Mouse (Mus musculus) MEL (cell line): ENCODE results near the gene Gm609. TPM values are rescaled to one million over a fixed set of nuclear protein-coding genes. Genes with fewer than 3 reads are reported as not detected.

Source experiments
- DNase-seq: peaks from one replicate; pipeline ENCODE4 v3.0.0; 2011; ENCODE audit warnings: low read depth, low spot score
- H3K27ac ChIP-seq: 2 replicates; pipeline ENCODE4 v1.5.1; 2012; ENCODE audit warnings: low read depth, mild to moderate bottlenecking, control low read depth, low read length, moderate library complexity; ENCODE audit not compliant: control insufficient read depth
- H3K27me3 ChIP-seq, 2 experiments: fragments of 150-350 bp in 1 of 2; sonication (generic) in 1 of 2; 2 replicates each; pipeline ENCODE4 v1.6.1; 2012; ENCODE audit warnings: low read length in 2 of 2, mild to moderate bottlenecking in 2 of 2, improper control_type of control experiment in 1 of 2, moderate library complexity in 1 of 2; ENCODE audit not compliant: insufficient read depth in 2 of 2, control insufficient read depth in 1 of 2
- H3K36me3 ChIP-seq, 2 experiments: 2 replicates each; pipeline ENCODE4 v1.6.1; 2012 to 2014; ENCODE audit warnings: low read length in 2 of 2, improper control_type of control experiment in 1 of 2, inconsistent platforms in 1 of 2, mild to moderate bottlenecking in 1 of 2; ENCODE audit not compliant: insufficient read depth in 2 of 2, control insufficient read depth in 1 of 2
- H3K4me1 ChIP-seq, 2 experiments: fragments of 150-350 bp in 1 of 2; sonication (generic) in 1 of 2; 2 replicates each; pipeline ENCODE4 v1.6.1; 2012; ENCODE audit warnings: low read length in 2 of 2, improper control_type of control experiment in 1 of 2, mild to moderate bottlenecking in 1 of 2; ENCODE audit not compliant: insufficient read depth in 2 of 2, control insufficient read depth in 1 of 2
- H3K4me3 ChIP-seq, 2 experiments: fragments of 150-350 bp in 1 of 2; sonication (generic) in 1 of 2; 2 replicates each; pipeline ENCODE4 v1.5.1; 2012; ENCODE audit warnings: low read depth in 2 of 2, low read length in 2 of 2, mild to moderate bottlenecking in 2 of 2, moderate library complexity in 2 of 2, control low read depth in 1 of 2, improper control_type of control experiment in 1 of 2; ENCODE audit not compliant: control insufficient read depth in 1 of 2, insufficient read depth in 1 of 2
- H3K79me2 ChIP-seq: 2 replicates; pipeline ENCODE4 v1.6.1; 2012; ENCODE audit warnings: mild to moderate bottlenecking, low read length, moderate library complexity; ENCODE audit not compliant: control insufficient read depth, poor library complexity, insufficient read depth
- H3K9ac ChIP-seq: 2 replicates; pipeline ENCODE4 v1.6.1; 2012; ENCODE audit warnings: low read depth, mild to moderate bottlenecking, control low read depth, low read length, moderate library complexity; ENCODE audit not compliant: control insufficient read depth, poor library complexity, severe bottlenecking
- H3K9me3 ChIP-seq: fragments of 150-350 bp; sonication (generic); replicated peaks from 2 replicates; pipeline ENCODE4 v1.6.1; 2012; ENCODE audit warnings: mild to moderate bottlenecking, low read length, improper control_type of control experiment, moderate library complexity; ENCODE audit not compliant: insufficient read depth
- BHLHE40 ChIP-seq: IDR thresholded peaks from 2 replicates; pipeline ENCODE4 v1.6.1; 2012; ENCODE audit warnings: low read depth, mild to moderate bottlenecking, inconsistent platforms, low read length, improper control_type of control experiment, borderline replicate concordance
- CHD1 ChIP-seq: IDR thresholded peaks from 2 replicates; pipeline ENCODE4 v1.6.1; 2012; ENCODE audit warnings: low read depth, mild to moderate bottlenecking, inconsistent platforms, low read length, improper control_type of control experiment
- CHD2 ChIP-seq: IDR thresholded peaks from 2 replicates; pipeline ENCODE4 v1.6.1; 2011; ENCODE audit warnings: low read length, improper control_type of control experiment
- CTCF ChIP-seq, 3 experiments: IDR thresholded peaks in 2 of 3; conservative IDR thresholded peaks in 1 of 3; 2 replicates each; pipeline ENCODE4 v1.5.1; 2011 to 2012; ENCODE audit warnings: low read length in 3 of 3, low read depth in 2 of 3, mild to moderate bottlenecking in 2 of 3, improper control_type of control experiment in 1 of 3, inconsistent platforms in 1 of 3, mixed read lengths in 1 of 3, moderate library complexity in 1 of 3; ENCODE audit not compliant: control insufficient read depth in 1 of 3, insufficient read depth in 1 of 3, poor library complexity in 1 of 3, severe bottlenecking in 1 of 3
- ELF1 ChIP-seq: IDR thresholded peaks from 2 replicates; pipeline ENCODE4 v1.6.1; 2014; ENCODE audit warnings: low read depth, mild to moderate bottlenecking, inconsistent platforms, low read length, improper control_type of control experiment, moderate library complexity
- EP300 ChIP-seq, 2 experiments: IDR thresholded peaks; 2 replicates each; pipeline ENCODE4 v1.6.1; 2011; ENCODE audit warnings: improper control_type of control experiment in 2 of 2, low read length in 2 of 2, low read depth in 1 of 2, mild to moderate bottlenecking in 1 of 2
- GATA1 ChIP-seq: IDR thresholded peaks from 2 replicates; pipeline ENCODE4 v1.6.1; 2011; ENCODE audit warnings: low read depth, low read length, improper control_type of control experiment
- HCFC1 ChIP-seq: IDR thresholded peaks from 2 replicates; pipeline ENCODE4 v1.6.1; 2012; ENCODE audit warnings: low read depth, mild to moderate bottlenecking, inconsistent platforms, low read length, improper control_type of control experiment, moderate library complexity
- JUND ChIP-seq: IDR thresholded peaks from 2 replicates; pipeline ENCODE4 v1.6.1; 2011; ENCODE audit warnings: low read depth, mild to moderate bottlenecking, improper control_type of control experiment, low read length
- MAFK ChIP-seq: IDR thresholded peaks from 2 replicates; pipeline ENCODE4 v1.6.1; 2011; ENCODE audit warnings: low read depth, mild to moderate bottlenecking, low read length, improper control_type of control experiment, borderline replicate concordance
- MAZ ChIP-seq: IDR thresholded peaks from 2 replicates; pipeline ENCODE4 v1.6.1; 2012; ENCODE audit warnings: low read depth, mild to moderate bottlenecking, inconsistent platforms, low read length, improper control_type of control experiment
- MXI1 ChIP-seq: IDR thresholded peaks from 2 replicates; pipeline ENCODE4 v1.6.1; 2011; ENCODE audit warnings: mild to moderate bottlenecking, low read depth, low read length, improper control_type of control experiment
- MYB ChIP-seq: IDR thresholded peaks from 2 replicates; pipeline ENCODE4 v1.6.1; 2011; ENCODE audit warnings: mild to moderate bottlenecking, low read depth, low read length, improper control_type of control experiment
- MYC ChIP-seq: IDR thresholded peaks from 2 replicates; pipeline ENCODE4 v1.6.1; 2011; ENCODE audit warnings: low read depth, mild to moderate bottlenecking, low read length, improper control_type of control experiment, moderate library complexity
- NELFE ChIP-seq: IDR thresholded peaks from 2 replicates; pipeline ENCODE4 v1.6.1; 2011; ENCODE audit warnings: low read depth, low read length, improper control_type of control experiment
- NRF1 ChIP-seq: IDR thresholded peaks from 2 replicates; pipeline ENCODE4 v1.6.1; 2014; ENCODE audit warnings: low read depth, mild to moderate bottlenecking, inconsistent platforms, low read length, improper control_type of control experiment, moderate library complexity; ENCODE audit not compliant: poor library complexity, insufficient read depth, severe bottlenecking
- POLR2A ChIP-seq, 2 experiments: IDR thresholded peaks; 2 replicates each; pipeline ENCODE4 v1.6.1; 2011 to 2012; ENCODE audit warnings: low read length in 2 of 2, mild to moderate bottlenecking in 2 of 2, control low read depth in 1 of 2, improper control_type of control experiment in 1 of 2, low read depth in 1 of 2, moderate library complexity in 1 of 2; ENCODE audit not compliant: control insufficient read depth in 1 of 2, insufficient read depth in 1 of 2, poor library complexity in 1 of 2
- POLR2AphosphoS5 ChIP-seq: IDR thresholded peaks from 2 replicates; pipeline ENCODE4 v1.6.1; 2012; ENCODE audit warnings: low read depth, borderline replicate concordance, mild to moderate bottlenecking, inconsistent platforms, low read length, moderate library complexity, mixed read lengths
- RCOR1 ChIP-seq: IDR thresholded peaks from 2 replicates; pipeline ENCODE4 v1.6.1; 2012; ENCODE audit warnings: low read depth, mild to moderate bottlenecking, inconsistent platforms, low read length, improper control_type of control experiment
- SIN3A ChIP-seq: IDR thresholded peaks from 2 replicates; pipeline ENCODE4 v1.6.1; 2012; ENCODE audit warnings: low read length, improper control_type of control experiment, inconsistent platforms
- USF2 ChIP-seq, 2 experiments: IDR thresholded peaks; 2 replicates each; pipeline ENCODE4 v1.6.1; 2011 to 2012; ENCODE audit warnings: improper control_type of control experiment in 2 of 2, low read length in 2 of 2, borderline replicate concordance in 1 of 2, inconsistent platforms in 1 of 2, low read depth in 1 of 2, mild to moderate bottlenecking in 1 of 2; ENCODE audit not compliant: insufficient read depth in 1 of 2
- ZC3H11A ChIP-seq: IDR thresholded peaks from 2 replicates; pipeline ENCODE4 v1.6.1; 2012; ENCODE audit warnings: low read depth, mild to moderate bottlenecking, inconsistent platforms, low read length, improper control_type of control experiment
- ZMIZ1 ChIP-seq: IDR thresholded peaks from 2 replicates; pipeline ENCODE4 v1.6.1; 2012; ENCODE audit warnings: low read depth, mild to moderate bottlenecking, inconsistent platforms, low read length, improper control_type of control experiment, moderate library complexity
- ZNF384 ChIP-seq: IDR thresholded peaks from 2 replicates; pipeline ENCODE4 v1.6.1; 2012; ENCODE audit warnings: low read depth, mild to moderate bottlenecking, inconsistent platforms, low read length, improper control_type of control experiment
- polyA plus RNA-seq, 2 experiments: library from polyadenylated mRNA; stranded (reverse) in 1 of 2; unstranded in 1 of 2; fragments of >175 nt in 1 of 2; fragments of >200 nt in 1 of 2; gene quantifications; 2 replicates each; pipeline versions ENCODE4 v1.2.1 to v1.2.4; 2012; ENCODE audit warnings: low replicate concordance in 2 of 2, low read depth in 1 of 2; ENCODE audit not compliant: insufficient read length in 2 of 2, insufficient read depth in 1 of 2, missing spikeins in 1 of 2
- total RNA-seq: library from RNA; depleted of rRNA; stranded (reverse); fragments of 300-350 nt; gene quantifications from 2 replicates; pipeline ENCODE4 v1.2.3, GENCODE M21; 2012

Gene Gm609
- total and polyA plus RNA-seq, 3 experiments: 0.03 TPM; not detected in 2

DNA sequence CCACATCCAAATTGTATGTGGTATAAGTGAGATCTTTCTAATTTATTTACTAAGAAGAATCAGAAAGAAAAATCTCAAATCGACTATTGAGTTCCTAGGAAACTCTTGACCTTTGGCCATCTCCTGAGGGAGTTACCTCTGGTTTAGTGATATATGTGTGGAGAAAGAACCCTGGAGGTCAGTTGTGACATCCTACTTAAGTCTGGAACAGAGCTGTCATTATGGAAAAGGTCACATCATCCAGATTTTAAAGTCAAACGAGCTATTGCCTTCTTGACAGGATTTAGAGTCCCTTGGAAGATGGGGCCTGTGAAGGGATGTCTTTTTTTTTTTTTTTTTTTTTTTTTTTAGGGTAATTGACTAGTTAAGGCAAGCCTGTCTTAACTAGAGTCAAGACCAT lies 116.0 kb downstream of the Gm609 start:
- H3K36me3 ChIP-seq: no peaks in the 10 kb centered on the region
- no peak overlapping the region for H3K4me3 ChIP-seq
- TF ChIP-seq ELF1 (no peak), HCFC1 (no peak), SIN3A (no peak), POLR2A (IDR thresholded peaks at IDR 0.05; ENCODE audit: control insufficient read depth in 1 of 2, insufficient read depth in 1 of 2, low read depth in 1 of 2, low read length in 2 of 2, poor library complexity in 1 of 2) (no peak), POLR2AphosphoS5 (no peak), USF2 (IDR thresholded peaks at IDR 0.05; ENCODE audit: borderline replicate concordance in 1 of 2, insufficient read depth in 1 of 2, low read depth in 1 of 2, low read length in 2 of 2) (no peak), MYB (no peak), RCOR1 (no peak), MXI1 (no peak), ZMIZ1 (no peak), BHLHE40 (no peak), MYC (no peak), CHD2 (no peak)
- H3K27me3 ChIP-seq: no peaks in the 10 kb centered on the region
- no peak overlapping the region for H3K27ac ChIP-seq
- H3K79me2 ChIP-seq: no peaks in the 10 kb centered on the region
- H3K4me1 ChIP-seq: no peaks in the 10 kb centered on the region
- DNase-seq: no peak
- no peak overlapping the region for H3K9ac ChIP-seq
- H3K9me3 ChIP-seq: no peaks in the 10 kb centered on the region

DNA sequence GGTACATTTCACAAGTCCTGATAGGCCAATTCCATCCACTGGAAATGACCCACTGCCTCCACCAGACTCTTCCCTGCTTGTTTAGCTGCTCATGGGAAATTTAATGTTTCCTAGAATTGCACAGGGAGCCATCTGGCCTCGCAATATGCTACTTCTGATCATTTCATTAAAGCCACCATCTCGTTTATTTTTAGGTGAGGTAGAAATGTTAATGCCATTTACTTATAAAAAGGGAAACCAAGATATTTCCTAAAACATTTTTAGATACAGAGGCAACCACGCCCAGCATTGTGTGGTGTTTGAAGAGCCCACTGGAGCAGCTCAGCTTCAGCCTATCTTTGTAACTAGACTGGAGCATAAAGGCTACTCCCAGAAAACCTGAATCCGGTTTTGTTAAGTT lies 116.5 kb downstream of the Gm609 start:
- H3K9ac ChIP-seq: no peak overlapping the region
- DNase-seq: no peak
- TF ChIP-seq JUND (no peak), ZNF384 (no peak), MAZ (no peak), EP300 (IDR thresholded peaks at IDR 0.05; ENCODE audit: low read depth in 1 of 2, low read length in 2 of 2) (no peak), NELFE (no peak), BHLHE40 (no peak), CTCF (IDR thresholded peaks at IDR 0.05 in 2 of 3, conservative IDR thresholded peaks at IDR 0.05 in 1 of 3; ENCODE audit: control insufficient read depth in 1 of 3, insufficient read depth in 1 of 3, low read depth in 2 of 3, low read length in 3 of 3, poor library complexity in 1 of 3, severe bottlenecking in 1 of 3) (no peak), ZMIZ1 (no peak), NRF1 (no peak), CHD1 (no peak), SIN3A (no peak), ZC3H11A (no peak), USF2 (IDR thresholded peaks at IDR 0.05; ENCODE audit: borderline replicate concordance in 1 of 2, insufficient read depth in 1 of 2, low read depth in 1 of 2, low read length in 2 of 2) (no peak), MAFK (no peak), GATA1 (no peak), POLR2A (IDR thresholded peaks at IDR 0.05; ENCODE audit: control insufficient read depth in 1 of 2, insufficient read depth in 1 of 2, low read depth in 1 of 2, low read length in 2 of 2, poor library complexity in 1 of 2) (no peak), CHD2 (no peak)
- TF ChIP-seq, all 39 proteins: peak for 0
- Histone ChIP-seq H3K9me3 (no peaks in the 10 kb centered on the region), H3K27ac (no peak overlapping the region), H3K79me2 (no peaks in the 10 kb centered on the region), H3K36me3 (no peaks in the 10 kb centered on the region), H3K4me1 (no peaks in the 10 kb centered on the region), H3K4me3 (no peak overlapping the region), H3K27me3 (no peaks in the 10 kb centered on the region)
